Mouse (Mus musculus) adrenal gland, postnatal 36 days (tissue): ENCODE measurements around the gene Soat2. TPM values are rescaled to one million over a fixed set of nuclear protein-coding genes. Genes with fewer than 3 reads are reported as not detected.

Experiments
- DNase-seq, 2 experiments: peaks; one replicate each; pipeline ENCODE4 v3.0.0; 2021; ENCODE audit warnings: mixed read lengths in 1 of 2
- long read RNA-seq, 2 experiments: library from polyadenylated mRNA; stranded (forward); transcript quantifications; one replicate each; pipeline ENCODE4 v2.0.0; 2021; ENCODE audit warnings: borderline sequencing depth in 2 of 2
- total RNA-seq, 2 experiments: library from RNA; stranded (reverse); gene quantifications; 2 replicates each; pipeline ENCODE4 v1.2.3; 2021

Gene Soat2
- under 1 TPM; 0.40 to 0.49 TPM for total RNA-seq
- long read RNA-seq, experiment 1: 0 reads
- long read RNA-seq, experiment 2: 0 reads

DNA sequence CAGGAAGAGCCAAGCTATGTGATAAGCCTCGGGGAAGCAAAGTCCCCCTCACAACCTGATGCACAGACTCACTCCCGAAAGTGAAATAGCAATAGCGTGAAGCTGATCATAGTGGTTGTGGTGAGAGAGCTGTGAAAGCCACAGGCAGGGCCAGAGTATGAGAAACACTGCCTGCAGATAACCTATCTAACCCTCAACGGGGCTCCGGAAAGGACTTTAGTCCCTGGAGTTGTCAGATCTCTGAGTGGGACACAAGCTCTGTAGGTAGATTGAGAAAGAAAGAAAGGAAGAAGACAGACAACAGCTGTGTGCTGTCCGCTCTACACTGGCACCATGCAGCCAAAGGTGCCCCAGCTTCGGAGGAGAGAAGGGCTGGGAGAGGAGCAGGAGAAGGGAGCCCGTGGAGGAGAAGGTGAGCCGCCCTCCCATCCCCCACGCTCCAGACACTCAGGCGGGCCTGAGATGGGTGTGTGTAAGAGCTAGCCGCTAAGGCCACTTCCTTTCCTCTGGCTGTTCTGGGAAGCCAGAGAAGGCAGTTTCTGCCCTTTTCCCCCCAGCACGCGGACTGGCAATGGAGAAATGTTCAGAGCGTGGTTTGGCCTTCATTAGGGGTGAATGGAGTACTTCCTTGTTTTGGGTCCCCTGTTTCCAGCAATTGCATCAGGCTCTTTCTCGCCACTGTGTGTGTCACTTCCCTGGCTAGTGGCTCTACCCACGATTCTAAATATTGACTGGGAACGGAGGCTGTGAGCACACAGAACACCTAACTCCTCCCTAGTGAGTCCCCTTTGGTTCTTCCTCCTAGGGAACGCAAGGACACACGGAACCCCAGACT lies at the start of gene Soat2:
Gene Soat2 (plus strand): TSS at position 226 of the 835 bp plus-strand sequence.
- DNase-seq: peak; percentile 35 to 61

DNA sequence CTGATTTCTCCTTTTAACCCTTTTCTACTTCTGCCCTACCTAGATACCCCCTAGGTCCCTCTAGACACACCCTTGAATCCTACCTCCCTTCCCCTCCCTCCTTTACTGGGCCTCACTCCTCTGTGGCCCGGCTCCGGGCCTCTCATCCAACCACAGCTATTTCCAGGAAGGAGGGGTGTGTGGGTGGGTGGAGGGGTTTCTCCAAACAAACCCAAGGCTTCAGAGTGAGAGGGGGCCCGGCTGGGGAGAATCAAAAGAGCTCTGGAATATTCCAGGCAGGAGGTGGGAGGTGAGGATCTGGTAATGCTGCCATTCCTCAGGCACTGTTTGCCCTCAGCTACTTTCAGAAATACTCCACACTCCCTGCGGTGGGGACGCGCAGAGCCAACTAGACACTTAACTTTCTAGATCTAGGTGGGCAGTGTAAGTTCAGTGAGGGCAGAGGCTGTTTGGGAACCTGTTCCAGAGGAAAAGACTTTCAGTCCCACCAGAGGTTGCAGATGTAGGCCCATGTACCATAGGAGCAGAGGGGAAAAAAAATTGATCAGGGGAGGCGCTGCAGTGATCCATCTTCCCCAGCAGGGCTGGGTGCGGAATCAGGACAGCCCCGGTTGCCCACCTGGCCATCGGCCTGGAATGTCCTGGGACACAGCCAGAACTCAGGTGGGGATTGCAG lies 49.2 kb upstream of the Soat2 start:
- DNase-seq: no peak

DNA sequence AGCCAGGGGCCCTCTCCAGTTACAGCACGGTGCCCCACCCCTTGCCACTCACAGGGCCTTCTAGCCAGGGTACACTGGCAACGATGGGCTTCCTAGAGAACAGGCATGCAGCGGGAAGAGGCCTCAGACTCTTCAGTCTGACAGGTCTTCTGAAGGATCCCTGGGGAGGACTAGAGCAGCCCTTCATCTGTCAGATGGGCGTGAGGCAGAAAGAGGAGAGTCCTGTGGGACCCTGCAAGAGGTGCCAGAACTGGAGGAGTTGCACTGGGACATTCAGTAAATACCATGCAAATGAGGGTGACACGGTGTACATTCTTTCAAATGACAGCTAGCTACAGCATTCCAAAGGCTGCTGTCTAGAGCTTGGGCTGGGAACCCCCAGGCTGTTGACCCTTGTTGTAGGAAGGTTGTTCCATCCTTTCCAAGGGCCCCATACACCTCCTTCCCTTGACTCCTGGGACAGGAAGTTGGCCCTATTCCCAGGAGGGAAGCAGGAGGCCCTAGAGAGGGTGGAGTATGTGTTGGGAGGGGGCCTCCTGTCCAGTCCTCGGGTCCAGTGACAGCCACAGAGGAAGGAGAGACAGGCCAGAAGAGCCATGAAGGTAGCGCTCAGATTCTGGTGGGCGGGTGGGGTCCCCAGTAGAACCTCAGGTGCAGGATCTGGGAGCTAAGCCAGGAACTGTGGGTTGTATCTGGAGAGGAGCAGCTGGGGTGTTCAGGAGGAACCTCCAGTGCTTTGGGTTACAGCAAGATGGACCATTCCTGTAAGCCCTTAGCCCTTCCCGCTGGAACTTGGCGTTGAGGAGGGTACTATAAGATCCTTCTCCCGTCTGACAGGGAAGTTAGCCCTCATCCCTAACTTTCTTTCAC lies 48.4 kb upstream of the Soat2 start:
- DNase-seq: peak; percentile 66 to 67

DNA sequence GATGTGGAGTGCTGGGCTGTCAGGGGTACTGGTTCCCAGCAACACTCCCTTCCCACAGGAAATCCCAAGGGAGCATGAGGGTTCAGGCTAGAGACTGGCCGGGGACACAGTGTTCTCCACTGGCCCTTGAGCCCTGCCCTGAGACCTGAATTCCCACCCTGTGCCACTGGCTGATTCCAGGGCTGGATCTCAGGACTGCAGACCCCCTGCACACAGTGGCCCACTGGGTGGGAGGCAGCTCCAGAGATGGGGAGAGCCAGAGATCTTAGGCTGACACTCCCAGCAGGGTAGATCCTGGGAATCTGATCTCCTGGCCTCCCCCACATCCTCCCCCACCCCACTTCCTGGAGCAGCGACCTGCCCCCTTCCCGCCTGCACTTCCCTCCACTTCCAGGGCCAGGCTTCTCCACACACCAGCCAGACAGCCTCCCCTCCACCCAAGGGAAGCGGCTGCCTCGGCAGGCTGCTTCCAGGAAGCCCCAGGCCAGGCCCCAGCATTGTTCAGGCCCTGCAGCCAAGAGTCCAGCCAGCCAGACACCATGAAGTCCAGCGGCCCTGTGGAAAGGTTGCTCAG lies 47.7 kb upstream of the Soat2 start:
- peak; percentile 70 to 78 for DNase-seq

DNA sequence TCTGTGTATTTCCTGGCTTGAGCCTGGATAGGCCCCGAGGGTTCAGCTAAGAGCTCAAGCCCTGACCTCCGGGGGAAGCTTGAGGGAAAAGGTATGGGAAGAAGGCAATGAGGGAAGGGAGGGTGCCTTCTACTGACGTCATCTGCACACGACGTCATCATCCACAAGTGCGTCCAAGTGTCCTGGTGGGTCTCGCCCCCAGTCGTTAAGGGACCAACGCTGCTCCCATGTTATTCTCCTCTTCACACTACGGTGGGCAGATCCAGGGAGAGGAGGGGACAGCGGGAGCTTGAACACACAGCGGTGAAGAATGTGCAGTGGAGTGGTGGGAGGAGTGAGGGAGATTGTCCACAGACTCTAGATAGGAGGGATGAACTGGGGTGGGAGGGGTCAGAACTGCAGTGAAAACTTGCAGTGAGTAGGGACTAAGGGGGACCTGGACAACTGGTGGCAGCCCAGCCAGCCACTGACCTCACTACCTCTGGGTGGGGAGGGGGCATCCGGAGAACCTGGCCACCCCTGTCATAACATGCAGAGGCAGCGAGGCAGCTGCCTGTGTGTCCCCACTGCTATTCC lies 46.9 kb upstream of the Soat2 start:
- no peak for DNase-seq

DNA sequence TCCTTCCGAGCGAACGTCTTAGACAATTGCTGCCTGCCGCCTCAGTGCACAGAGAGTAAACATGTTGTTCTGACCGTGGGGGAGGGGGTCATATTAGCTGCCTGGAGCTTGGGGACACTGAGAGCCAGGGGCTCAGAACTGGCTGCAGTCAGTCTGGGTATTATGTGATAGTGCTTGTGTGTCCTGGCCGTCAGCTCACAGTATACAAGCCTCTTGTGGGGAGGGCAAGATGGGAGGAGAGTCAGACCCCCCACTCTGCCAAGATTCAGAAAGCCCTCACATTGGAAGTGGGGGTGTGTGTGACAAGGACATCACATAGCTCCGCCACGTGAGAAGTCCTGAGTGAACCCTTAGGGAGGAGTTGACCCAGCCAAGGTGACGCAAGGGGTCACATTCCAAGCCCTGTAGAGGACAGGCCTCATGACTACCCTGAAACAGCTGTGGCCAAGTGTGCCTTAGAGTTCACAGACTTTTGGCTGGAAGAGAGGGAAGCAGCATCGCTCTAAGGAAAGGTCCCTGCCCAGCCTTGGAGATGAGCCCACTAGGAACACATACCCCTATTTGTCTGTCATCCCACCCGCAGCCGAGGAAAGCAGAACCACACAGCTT lies 46.3 kb upstream of the Soat2 start:
- peak; percentile 79 to 83 for DNase-seq

DNA sequence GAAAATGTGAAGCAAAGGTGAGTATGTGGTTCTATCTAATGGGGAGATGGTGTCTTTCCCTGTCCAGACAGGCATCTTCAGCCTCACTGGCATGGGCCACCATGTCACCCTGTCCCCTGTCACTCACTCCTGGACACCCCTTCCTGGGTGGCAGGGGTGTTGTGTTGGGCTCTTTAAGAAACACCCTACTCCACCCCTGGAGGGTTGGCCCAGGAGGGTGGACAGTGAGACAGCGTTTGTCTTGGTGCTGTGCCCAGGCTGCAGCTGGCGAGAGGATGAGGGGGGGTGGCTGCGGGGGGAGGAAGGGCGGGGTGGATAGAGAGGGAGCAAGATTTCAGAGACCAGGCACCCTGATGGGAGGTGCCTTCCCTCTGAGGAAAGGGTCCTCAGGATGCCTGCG lies 45.0 kb upstream of the Soat2 start:
- peak; percentile 88 to 89 for DNase-seq

DNA sequence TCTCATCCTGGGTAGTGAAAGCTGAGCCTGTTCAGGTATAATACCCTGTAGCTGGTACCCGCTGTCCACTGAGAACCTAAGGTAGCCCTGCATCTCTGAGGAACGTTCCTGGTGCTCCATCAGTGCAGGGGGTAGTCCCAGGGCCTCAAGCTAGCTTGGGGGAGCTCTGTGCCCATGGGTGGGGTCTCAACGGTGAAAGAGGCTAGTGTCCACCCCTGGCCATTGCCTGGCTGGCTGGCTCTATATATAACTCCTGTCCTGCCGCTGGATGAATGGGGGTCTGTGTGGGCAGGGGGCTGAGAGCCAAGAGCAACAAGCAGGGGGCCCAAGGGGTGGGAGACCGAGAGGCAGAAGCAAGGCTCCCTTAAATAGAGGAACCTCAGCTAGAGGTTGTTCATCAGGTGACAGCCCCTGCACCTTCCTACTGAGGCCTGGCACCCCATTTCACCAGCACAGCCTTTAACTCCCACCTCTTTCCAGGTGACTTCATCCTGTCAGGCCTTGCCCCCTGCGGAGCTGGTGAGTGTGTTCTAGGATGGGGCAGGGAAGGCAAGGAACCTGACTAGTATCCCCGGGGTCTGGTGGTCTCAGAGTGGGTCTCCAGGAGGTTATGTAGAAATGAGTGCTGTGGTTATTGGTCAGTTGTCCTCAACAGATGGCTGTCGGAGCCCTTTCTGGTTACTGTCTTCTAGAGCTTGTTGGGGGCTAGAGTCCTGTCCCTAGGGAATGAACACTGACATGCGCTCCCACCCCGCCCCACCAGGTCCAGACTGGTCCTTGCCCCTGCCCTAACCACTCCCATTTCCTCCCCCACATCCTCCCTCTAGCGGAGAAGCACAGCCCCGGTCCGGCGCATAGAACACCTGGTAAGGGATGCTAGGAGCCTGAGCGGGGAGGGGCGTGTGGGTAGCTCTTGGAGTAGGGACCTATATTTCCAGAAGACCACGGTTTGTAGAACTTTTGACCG lies 44.3 kb upstream of the Soat2 start:
- no peak for DNase-seq

DNA sequence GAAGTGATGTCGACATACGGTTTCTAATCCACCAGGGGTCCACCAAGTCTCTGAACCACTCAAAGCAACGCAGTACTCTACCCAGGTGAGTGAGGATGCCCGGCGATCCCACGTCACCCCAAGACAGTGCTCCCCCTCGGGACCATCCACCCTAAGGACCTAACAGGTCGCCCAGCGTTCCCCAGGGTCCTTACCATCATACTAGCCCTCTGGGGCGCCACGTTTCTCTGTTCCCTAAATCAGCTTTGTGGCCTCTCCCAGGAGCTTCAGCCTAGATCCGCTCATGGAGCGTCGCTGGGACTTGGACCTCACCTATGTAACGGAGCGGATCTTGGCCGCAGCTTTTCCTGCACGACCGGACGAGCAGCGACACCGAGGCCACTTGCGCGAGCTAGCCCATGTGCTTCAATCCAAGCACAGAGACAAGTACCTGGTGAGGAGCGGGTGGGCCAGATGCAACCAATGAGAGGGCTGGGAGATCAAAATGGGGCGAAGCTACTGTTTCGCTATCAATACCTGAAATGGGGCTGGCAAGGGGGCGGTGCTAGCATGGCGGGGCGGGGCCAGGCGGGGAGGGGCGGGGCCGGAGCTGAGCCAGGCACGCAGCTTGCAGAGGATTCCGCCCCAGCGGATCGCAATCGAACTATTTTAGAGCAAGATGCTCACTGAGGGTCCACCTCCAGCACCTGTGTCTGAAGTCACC lies 43.4 kb upstream of the Soat2 start:
- peak in 1 of 2 experiments; percentile 66 for DNase-seq

DNA sequence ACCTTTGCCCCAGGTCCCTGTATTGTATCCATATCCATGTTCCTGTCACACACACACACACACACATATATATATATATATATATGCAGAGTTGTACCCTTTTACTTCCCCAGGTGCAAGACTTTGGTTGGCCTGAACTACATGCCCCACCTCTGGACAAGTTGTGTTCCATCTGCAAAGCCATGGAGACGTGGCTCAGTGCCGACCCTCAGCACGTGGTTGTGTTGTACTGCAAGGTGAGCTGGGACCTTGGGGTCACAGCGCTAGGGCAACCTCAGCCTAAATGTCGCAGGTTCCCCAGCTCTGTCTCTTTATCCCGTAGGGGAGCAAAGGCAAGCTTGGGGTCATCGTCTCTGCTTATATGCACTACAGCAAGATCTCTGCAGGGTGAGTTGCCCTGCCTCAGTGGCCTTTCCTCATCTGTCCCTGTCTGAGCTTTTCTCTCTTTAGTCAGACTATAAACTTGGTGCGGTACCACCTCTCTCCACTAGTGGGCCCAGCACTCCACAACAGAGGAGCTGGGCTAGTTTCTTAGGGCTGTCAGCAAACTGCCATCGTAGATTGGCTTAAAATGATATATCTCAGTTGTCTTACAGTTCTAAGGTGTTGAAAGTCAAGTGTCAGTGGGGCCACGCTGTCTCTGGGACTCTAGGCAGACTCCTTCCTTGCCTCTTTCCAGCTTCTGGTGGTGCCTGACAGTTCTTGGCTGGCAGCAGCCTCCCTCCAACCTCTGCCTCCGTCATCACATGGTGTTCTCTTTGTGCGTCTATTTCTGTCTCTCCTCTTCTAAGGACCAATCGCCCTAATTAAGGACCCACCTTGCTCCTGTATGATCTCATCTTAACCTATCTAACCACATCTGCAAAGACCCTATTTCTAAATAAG lies 42.4 kb upstream of the Soat2 start:
- DNase-seq: peak; percentile 69 to 76

DNA sequence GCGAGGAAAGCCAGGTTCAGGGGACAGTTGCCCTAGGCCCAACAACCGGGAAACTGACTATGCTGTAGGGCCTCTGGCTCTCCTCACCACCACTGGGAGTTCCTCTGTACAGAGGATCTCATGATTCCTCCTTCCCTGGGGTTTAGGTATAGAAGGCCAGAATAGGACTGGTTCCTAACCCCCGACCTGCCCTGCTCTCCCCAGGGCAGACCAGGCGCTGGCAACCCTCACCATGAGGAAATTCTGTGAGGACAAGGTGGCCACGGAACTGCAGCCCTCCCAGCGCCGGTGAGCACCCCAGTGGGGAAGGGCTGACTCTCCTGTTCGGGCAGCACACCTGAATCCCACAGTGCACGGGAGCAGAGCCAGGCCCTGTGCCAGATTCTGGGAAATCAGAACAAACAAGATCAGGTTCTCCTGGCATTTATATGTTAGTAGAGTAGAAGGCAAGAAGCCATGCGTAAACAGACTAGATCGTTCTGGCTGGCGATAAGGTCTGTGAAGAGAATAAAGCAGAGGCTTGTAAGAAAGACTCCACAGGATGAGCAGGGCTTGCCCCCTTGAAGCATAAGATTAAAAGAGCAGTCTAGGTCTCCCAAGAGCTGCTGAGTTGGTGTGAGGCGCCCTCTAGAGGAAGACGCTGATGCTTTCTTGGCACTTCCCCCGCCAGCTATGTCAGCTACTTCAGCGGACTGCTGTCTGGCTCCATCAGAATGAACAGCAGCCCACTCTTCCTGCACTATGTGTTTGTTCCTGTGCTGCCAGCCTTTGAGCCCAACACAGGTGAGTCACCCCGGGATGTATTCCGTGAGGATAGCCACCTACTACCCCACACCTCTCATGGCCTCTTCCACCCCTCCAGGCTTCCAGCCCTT lies 41.4 kb upstream of the Soat2 start:
- DNase-seq: peak; percentile 78 to 86

DNA sequence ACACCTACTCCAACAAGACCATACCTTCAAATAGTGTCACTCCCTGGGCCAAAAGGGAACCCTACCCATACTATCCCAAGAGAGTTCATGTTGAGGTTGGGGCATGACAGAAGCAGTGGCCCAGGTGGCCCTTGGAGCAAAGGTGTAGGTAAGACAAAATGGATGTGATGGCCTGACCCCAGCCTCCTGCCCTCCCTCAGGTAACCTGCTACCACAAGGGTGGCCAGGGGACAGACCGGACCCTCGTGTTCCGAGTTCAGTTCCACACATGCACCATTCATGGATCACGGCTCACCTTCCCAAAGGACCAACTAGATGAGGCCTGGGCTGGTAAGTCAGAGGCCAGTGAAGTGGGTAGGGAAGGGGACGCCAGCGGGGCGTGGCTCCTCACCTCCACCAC lies 40.1 kb upstream of the Soat2 start:
- no peak for DNase-seq

DNA sequence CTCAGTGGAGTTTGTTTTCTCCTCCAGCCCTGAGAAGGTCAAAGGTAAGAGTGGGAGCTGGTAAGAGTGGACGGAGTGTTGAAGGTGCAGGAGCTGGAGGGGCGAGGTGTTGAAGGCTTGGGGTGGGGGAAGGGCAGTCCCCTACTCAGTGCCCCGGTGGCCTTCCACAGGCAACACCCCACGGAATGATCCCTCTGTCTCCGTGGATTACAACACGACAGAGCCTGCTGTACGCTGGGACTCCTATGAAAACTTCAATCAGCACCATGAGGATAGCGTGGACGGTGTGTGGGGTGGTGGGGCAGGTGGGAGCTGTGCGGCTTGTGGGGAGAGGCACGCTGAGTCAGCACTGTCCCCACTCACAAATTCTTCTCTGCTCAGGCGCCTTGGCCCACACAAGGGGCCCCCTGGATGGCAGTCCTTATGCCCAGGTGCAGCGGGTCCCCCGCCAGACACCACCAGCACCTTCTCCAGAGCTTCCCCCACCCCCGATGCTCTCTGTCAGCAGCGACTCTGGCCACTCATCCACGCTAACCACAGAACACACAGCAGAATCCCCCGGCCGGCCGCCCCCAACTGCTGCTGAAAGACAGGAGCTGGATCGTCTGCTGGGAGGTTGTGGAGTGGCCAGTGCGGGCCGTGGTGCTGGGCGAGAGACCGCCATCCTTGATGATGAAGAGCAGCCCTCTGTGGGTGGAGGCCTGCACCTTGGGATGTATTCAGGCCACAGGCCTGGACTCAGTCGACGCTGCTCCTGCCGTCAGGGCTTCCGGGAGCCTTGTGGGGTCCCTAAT lies 39.4 kb upstream of the Soat2 start:
- no peak for DNase-seq

DNA sequence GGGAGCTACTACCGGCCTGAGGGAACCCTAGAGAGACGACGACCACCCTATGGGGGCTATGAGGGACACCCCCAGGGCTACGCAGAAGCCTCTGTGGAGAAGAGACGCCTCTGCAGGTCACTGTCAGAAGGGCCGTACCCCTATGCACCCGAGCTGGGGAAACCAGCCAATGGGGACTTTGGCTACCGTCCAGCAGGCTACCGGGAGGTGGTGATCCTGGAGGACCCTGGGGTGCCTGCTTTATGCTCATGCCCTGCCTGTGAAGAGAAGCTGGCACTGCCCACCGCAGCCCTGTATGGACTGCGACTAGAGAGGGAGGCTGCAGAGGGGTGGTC lies 38.9 kb upstream of the Soat2 start:
- DNase-seq: no peak

DNA sequence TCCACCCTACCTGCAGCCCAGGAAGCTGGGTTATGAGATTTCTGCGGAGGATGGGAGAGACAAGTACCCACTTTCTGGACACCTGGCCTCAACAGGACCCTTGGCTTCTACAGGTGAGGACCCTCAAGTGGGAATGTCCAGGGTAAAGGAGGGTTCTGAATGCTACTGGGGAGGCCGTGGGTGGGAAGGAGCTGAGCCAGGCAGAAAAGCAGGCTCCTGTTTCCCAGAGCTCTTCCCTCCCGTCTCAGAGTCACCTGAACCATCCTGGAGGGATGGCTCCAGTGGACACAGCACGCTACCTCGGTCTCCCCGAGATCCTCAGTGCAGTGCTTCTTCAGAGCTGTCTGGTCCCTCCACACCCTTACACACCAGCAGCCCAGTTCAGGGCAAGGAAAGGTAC lies 38.1 kb upstream of the Soat2 start:
- no peak for DNase-seq

DNA sequence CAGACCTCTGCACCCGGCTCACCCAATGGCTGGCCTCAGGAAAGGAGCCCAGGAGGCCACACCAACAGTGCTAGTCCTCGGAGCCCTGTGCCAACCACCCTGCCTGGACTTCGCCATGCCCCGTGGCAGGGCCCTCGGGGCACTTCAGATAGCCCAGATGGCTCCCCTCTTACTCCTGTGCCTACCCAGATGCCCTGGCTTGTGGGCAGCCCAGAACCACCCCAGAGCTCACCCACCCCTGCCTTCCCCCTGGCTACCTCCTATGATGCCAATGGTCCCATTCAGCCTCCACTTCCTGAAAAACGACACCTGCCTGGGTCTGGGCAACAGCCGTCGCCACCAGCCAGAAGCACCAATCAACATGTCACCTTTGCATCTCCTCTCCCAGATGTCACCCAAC lies 37.5 kb upstream of the Soat2 start:
- DNase-seq: no peak

DNA sequence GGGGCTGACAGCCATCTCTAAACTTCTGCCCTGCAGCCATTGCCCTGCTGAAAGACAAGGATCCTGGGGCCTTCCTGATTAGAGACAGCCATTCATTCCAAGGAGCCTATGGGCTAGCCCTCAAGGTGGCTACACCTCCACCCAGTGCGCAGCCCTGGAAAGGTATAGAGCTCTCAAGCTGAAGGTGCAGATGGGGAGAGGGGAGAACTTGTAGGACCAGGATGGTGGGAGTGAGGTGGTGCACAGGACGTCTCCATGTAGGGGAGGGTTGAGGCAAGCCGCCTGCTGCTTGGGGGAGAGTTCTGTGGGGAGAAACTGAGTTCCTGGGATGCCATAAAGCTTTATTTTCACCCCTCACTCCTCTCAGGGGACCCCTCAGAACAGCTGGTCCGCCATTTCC lies 36.7 kb upstream of the Soat2 start:
- DNase-seq: no peak
